Mouse (Mus musculus) inflammation-experienced regulatory T-cells, adult 6 months (primary cell): ENCODE measurements around the gene Rxfp3. TPM values are rescaled to one million over a fixed set of nuclear protein-coding genes. Genes with fewer than 3 reads are reported as not detected.
"Not testable (repeated sequence)": the region's sequence is repeated elsewhere in the genome, so short reads cannot be mapped to it uniquely, and the experiment has no call there.

Experiments
- ATAC-seq: one replicate; pipeline ENCODE4 v1.8.0; 2017
- polyA plus RNA-seq, 3 experiments: library from polyadenylated mRNA; unstranded; fragments of 100-300 nt; shearing (Covaris generic); gene quantifications; one replicate each; pipeline ENCODE4 v1.2.1; 2017

Gene Rxfp3
- polyA plus RNA-seq, 3 experiments from 2014 or later, result 0.11 TPM; not detected in 2

DNA sequence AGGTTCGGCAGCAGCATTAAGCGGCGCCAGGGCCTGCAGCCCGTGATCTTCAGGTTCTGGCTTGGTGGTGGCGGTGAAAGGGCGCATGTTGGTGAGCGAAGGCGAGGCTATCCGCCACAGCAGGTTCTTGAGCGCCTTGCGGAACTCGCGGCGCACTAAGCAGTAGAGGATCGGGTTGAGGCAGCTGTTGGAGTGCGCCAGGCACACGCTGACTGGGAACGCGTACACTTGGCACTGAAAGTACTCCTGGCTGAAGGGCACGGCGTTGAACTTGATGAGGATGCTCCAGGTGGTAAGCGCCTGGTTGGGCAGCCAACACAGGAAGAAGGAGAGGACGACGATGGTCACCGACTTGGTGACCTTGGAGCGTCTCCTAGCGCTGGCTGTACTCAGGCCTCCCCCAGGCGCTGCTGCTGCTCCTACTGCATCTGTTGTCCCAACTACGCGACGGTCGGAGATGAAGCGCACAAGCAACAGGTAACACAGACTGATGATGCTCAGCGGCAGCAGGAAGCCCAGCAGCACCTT, 1.8 kb downstream of the Rxfp3 start:
- ATAC-seq, result no peak

GRCm38 (mm10) chr15:11030188-11030587, 7.6 kb downstream of the Rxfp3 start:
- ATAC-seq, result no peak

DNA sequence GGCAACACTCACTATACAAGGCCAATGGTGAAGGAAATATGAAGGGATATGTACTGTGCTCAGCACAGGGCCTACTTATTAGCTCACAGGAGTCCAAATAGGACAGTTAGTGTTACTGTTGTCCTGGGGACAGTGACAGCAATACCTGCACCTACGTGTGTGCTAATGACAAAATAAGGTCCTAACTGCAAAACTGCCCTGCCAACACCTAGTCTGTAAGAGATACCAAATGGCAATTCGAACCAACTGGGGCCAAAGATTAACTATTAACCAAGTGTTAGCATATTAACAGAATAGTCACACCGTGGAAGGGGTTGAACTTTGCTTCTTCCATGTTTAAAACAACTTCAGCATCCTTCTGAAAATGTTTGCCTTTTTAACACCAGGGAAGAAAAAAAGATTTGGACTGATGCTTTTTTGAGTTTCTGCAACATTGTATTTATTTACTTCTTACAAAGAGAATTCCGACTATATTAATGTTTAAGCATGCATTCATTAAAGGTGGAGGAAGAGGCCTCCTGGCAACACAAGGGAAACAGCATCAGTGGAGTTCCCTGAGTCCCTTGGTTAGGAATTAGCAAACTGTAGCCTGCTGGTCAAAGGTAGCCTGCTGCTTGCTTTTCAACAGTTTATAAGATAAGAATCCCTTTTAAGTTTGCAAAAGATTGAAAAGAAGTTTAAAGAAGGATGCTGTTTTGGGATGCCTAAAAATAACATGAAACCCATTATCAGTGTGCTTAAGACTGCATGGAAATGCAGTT, 10.8 kb downstream of the Rxfp3 start:
- no peak for ATAC-seq

DNA sequence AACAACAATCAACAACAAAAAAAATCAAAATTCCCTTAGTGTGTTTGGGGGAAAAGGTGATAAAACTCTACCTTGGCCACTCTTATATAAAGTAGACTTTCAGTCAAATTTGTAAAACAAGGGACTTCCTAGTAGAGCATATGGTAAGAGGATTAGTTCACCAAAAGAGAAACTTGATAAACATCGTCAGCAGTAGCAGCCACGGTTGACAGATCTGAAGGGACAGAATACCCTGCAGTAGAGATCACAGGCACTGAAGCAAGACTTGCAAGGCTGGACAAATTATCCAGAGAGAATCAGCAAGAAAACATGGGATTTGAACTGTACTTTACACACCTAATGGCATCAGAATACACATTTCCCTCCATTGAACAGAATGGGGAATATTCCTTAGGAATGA, 22.9 kb downstream of the Rxfp3 start:
- no peak for ATAC-seq

DNA sequence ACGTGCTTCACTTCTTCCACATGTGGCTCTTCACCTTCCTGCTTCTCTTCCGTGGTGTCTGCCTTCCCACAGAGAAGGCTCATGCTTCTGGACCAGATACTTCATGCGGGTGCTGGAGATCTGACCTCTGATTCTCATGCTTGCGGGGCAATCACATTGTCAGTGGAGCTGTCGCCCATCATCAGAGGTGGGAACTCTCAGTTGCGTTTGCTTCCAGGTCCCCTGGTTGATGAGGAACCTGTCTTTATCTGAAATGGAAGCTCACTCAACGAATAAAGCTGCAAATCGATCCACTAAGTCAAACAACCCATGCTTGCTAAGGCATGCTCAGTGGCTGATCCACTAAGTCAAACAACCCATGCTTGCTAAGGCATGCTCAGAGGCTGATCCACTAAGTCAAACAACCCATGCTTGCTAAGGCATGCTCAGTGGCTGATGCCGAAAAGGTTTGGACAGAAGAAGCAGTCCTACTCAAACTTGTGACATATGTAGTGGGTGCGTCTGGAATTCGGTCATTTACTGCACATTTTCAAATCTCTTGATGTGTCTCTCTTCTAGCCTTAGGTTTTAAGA, 26.7 kb downstream of the Rxfp3 start:
- no peak for ATAC-seq

GRCm38 (mm10) chr15:11008756-11009155, 29.0 kb downstream of the Rxfp3 start:
- no peak for ATAC-seq

DNA sequence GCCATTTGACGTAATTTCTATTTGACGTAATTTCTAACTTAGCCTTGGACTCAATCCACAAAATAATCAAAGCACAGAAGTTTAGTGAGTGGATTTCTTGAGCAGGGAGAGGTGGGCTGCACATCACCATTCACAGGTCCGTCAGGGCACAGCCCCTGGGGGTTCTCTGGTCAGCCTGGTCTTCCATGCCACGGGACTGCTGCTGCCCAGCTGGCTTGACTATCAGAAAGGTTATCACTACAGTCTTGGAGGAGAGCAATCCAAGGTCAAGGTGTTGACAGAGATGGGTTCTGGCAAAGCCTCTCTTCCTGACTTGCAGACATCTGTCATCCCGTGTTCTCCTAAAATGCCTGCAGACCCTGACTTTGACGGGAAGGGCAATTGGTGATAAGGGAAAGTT, 33.1 kb downstream of the Rxfp3 start:
- no peak for ATAC-seq

GRCm38 (mm10) chr15:11003791-11004190, 34.0 kb downstream of the Rxfp3 start:
- no peak for ATAC-seq

- ATAC-seq, result no peak
These were observed 37.4 kb downstream of the Rxfp3 start, which contains the start of gene Slc45a2 for GRCm38 (mm10) chr15:11000421-11000820. Gene Slc45a2, plus strand, starts transcription at chr15:11000721.

- ATAC-seq, result no peak
These were observed 38.0 kb downstream of the Rxfp3 start for GRCm38 (mm10) chr15:10999832-11000231.

GRCm38 (mm10) chr15:10991566-10991965, 46.2 kb downstream of the Rxfp3 start:
- no peak for ATAC-seq

GRCm38 (mm10) chr15:10990411-10990810, 47.4 kb downstream of the Rxfp3 start:
- no peak for ATAC-seq

DNA sequence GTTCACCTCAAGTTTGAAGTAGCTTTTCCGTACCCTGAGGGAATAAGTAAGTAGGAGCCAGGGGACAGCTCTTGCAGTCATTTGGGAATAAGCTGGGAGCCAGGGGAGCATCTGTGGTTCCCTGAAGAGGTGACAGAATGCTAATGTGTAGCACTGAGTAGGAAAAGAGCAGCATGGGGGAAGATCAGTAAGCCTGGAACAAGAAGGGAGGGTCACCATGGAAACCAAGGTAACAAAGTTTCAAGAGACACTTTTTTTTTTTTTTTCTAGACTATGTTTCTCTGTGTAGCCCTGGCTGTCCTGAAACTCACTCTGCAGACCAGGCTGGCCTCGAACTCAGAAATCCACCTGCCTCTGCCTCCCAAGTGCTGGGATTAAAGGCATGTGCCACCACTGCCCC, 51.3 kb downstream of the Rxfp3 start:
- ATAC-seq, result not testable (repeated sequence)

DNA sequence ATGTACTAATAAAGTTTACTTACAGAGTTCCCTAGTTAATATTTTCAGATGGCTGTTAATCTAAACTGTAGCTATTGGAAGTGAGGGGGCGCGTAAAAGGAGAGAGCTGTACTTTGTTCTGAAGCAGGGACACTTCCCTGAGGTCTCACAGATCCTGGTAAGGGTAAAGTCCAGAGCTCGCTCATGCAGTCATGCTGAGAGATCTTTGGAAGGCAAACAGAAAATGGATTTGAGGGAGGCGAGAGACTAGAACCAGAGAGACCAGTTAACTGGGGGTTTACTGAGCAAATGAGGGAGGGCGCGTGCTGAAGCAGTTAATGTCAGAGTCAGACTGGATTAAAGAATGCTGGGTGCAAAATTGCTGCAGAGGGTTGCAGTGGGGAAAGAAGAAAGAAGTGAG, 52.0 kb downstream of the Rxfp3 start:
- no peak for ATAC-seq

Other genes with a start within 250 kb of the Rxfp3 start
- gene C1qtnf3, start 85.7 kb downstream of the Rxfp3 start, polyA plus RNA-seq, result under 1 TPM in 1 of 3 experiments, not detected in 2; 0.24 TPM
- 1 to 10 TPM; 3.0 to 4.3 (median 3.2) TPM for gene Amacr, start 56.2 kb downstream of the Rxfp3 start, polyA plus RNA-seq
- gene Slc45a2, start 37.3 kb downstream of the Rxfp3 start, polyA plus RNA-seq, result not detected
- not detected for gene Adamts12, start 26.8 kb upstream of the Rxfp3 start, polyA plus RNA-seq